Mouse (Mus musculus) liver, embryonic 14.5 days (tissue): ENCODE measurements at regions not wholly inside any gene's neighbourhood (a gene's known extent, or its start where the extent isn't known, plus 50 kb on each side); places are given as distances from the start of the nearest gene placed in this dataset.

Source experiments
- CTCF ChIP-seq: IDR thresholded peaks from 2 replicates; pipeline ENCODE4 v1.5.1; 2016; ENCODE audit warnings: antibody characterized with exemption, low read depth, control low read depth
- EP300 ChIP-seq: IDR thresholded peaks from 2 replicates; pipeline ENCODE4 v1.6.1; 2016; ENCODE audit warnings: antibody characterized with exemption, low read depth

DNA sequence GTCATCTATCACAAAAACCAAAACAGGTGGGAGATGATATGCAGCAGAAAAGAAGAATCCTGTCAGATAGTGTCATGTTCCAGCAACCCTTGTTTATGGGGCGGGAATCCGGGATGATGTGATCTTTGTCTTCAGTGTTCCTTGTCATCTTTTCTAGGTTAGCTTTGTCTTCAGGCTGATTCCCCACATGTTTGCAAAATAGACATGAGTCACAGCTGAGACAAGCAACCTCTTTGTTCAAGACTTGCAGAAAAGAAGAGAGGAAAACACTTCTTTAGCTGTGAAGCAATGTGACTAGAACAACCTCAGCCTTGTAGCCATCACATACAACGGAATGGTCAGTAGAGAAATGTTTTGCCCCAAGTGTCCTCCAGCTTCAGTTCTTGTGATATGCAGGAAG is 77.8 kb downstream of the Spry2 start:
- TF ChIP-seq EP300 = no peak
- no peak for TF ChIP-seq CTCF
